Mouse (Mus musculus) midbrain, embryonic 10.5 days (tissue): Measurements from ENCODE around the gene Gm43517. TPM values are rescaled to one million over a fixed set of nuclear protein-coding genes. Genes with fewer than 3 reads are reported as not detected.
A peak's percentile ranks its signal among the peaks of the same experiment; 100 is the strongest.

Source experiments
- DNase-seq: peaks from one replicate; pipeline ENCODE4 v3.0.0-alpha.2; 2017; ENCODE audit warnings: low spot score
- H3K27ac ChIP-seq: fragments of 300-500 bp; sonication (generic); replicated peaks from 2 replicates; pipeline ENCODE4 v1.5.1; 2016; ENCODE audit warnings: mild to moderate bottlenecking
- H3K27me3 ChIP-seq: fragments of 300-500 bp; sonication (generic); 2 replicates; pipeline ENCODE4 v1.6.1; 2016; ENCODE audit warnings: low read depth, mild to moderate bottlenecking; ENCODE audit not compliant: poor library complexity, severe bottlenecking
- H3K36me3 ChIP-seq: fragments of 300-500 bp; sonication (generic); 2 replicates; pipeline ENCODE4 v1.6.1; 2016; ENCODE audit warnings: mild to moderate bottlenecking, moderate library complexity
- H3K4me1 ChIP-seq: fragments of 300-500 bp; sonication (generic); 2 replicates; pipeline ENCODE4 v1.6.1; 2016
- H3K4me3 ChIP-seq: fragments of 300-500 bp; sonication (generic); 2 replicates; pipeline ENCODE4 v1.5.1; 2016; ENCODE audit warnings: mild to moderate bottlenecking, moderate library complexity
- H3K9me3 ChIP-seq: fragments of 300-500 bp; sonication (generic); replicated peaks from 2 replicates; pipeline ENCODE4 v1.6.1; 2016; ENCODE audit warnings: mild to moderate bottlenecking
- WGBS: fragments of 180-500 bp; shearing (Covaris S2); methylation state at CpG from one replicate; pipeline ENCODE4 v1.1.7; 2016; 5-methylcytosine and 5-hydroxymethylcytosine counted together
- polyA plus RNA-seq: library from polyadenylated mRNA; unstranded; fragments of >200 nt; fragmentation: Nextera tagmentation; extraction: Ambion mirVana; gene quantifications from 2 replicates; pipeline ENCODE4 v1.2.1, GENCODE M21; 2016

Gene Gm43517
- polyA plus RNA-seq, 1 experiment from 2014 or later: not detected

GRCm38 (mm10) chr12:49399611-49400010, 14.6 kb downstream of the Gm43517 start:
- no peak overlapping the region for H3K27ac ChIP-seq
- no peaks in the 10 kb centered on the region for H3K9me3 ChIP-seq
- H3K36me3 ChIP-seq: no peaks in the 10 kb centered on the region
- H3K27me3 ChIP-seq: peaks cover 98% of the 10 kb centered on the region
- peaks cover 15% of the 10 kb centered on the region for H3K4me1 ChIP-seq
- 4% methylated on average over 1 of the region's 1 CpGs for WGBS
- no peak for DNase-seq
- no peak overlapping the region for H3K4me3 ChIP-seq

GRCm38 (mm10) chr12:49400036-49400852, 15.3 kb downstream of the Gm43517 start:
- Histone ChIP-seq H3K4me3 (peak overlapping the region; percentile 63; the same call in 1 of the 2 replicates), H3K9me3 (no peaks in the 10 kb centered on the region), H3K27me3 (peaks cover 98% of the 10 kb centered on the region), H3K36me3 (no peaks in the 10 kb centered on the region), H3K4me1 (peaks cover 15% of the 10 kb centered on the region), H3K27ac (no peak overlapping the region)
- DNase-seq: no peak
- WGBS: 1% methylated on average over 9 of the region's 9 CpGs

GRCm38 (mm10) chr12:49400853-49401118, 15.8 kb downstream of the Gm43517 start:
- no peak for DNase-seq
- Histone ChIP-seq H3K27me3 (peaks cover 94% of the 10 kb centered on the region), H3K9me3 (no peaks in the 10 kb centered on the region), H3K4me3 (peak overlapping the region; percentile 63), H3K4me1 (peaks cover 15% of the 10 kb centered on the region), H3K27ac (peak overlapping the region; percentile 83; the same call in 1 of the 2 replicates), H3K36me3 (no peaks in the 10 kb centered on the region)
- under 1% methylated on average over 8 of the region's 8 CpGs for WGBS

- under 1% methylated on average over 68 of the region's 68 CpGs for WGBS
- H3K27ac ChIP-seq: peak overlapping the region; percentile 83
- peaks cover 89% of the 10 kb centered on the region for H3K27me3 ChIP-seq
These were observed 16.3 kb downstream of the Gm43517 start for GRCm38 (mm10) chr12:49401119-49401795.

GRCm38 (mm10) chr12:49401796-49402130, 16.8 kb downstream of the Gm43517 start:
- Histone ChIP-seq H3K27me3 (peaks cover 86% of the 10 kb centered on the region), H3K9me3 (no peaks in the 10 kb centered on the region), H3K36me3 (no peaks in the 10 kb centered on the region), H3K4me3 (peak overlapping the region; percentile 63), H3K27ac (peak overlapping the region; percentile 83), H3K4me1 (peaks cover 15% of the 10 kb centered on the region)
- 2% methylated on average over 5 of the region's 5 CpGs for WGBS
- no peak for DNase-seq

More at GRCm38 (mm10) chr12:49401119-49401795, 16.3 kb downstream of the Gm43517 start:
- peaks cover 15% of the 10 kb centered on the region for H3K4me1 ChIP-seq
- H3K4me3 ChIP-seq: peak overlapping the region; percentile 63
- DNase-seq: peak; percentile 73
- H3K36me3 ChIP-seq: no peaks in the 10 kb centered on the region
- no peaks in the 10 kb centered on the region for H3K9me3 ChIP-seq

GRCm38 (mm10) chr12:49409833-49410232, 24.9 kb downstream of the Gm43517 start:
- no peak for DNase-seq
- no peak overlapping the region for H3K27ac ChIP-seq
- H3K9me3 ChIP-seq: no peaks in the 10 kb centered on the region
- H3K4me1 ChIP-seq: no peaks in the 10 kb centered on the region; the same call in 1 of the 2 replicates
- no peaks in the 10 kb centered on the region for H3K36me3 ChIP-seq
- peaks cover 33% of the 10 kb centered on the region for H3K27me3 ChIP-seq
- WGBS: 59% methylated on average over 2 of the region's 2 CpGs
- H3K4me3 ChIP-seq: no peak overlapping the region

GRCm38 (mm10) chr12:49417963-49418362, 33.0 kb downstream of the Gm43517 start:
- no peak for DNase-seq
- Histone ChIP-seq H3K9me3 (no peaks in the 10 kb centered on the region), H3K36me3 (no peaks in the 10 kb centered on the region), H3K4me3 (no peak overlapping the region), H3K4me1 (no peaks in the 10 kb centered on the region), H3K27me3 (no peaks in the 10 kb centered on the region), H3K27ac (no peak overlapping the region)
- whole genome bisulfite sequencing: 89% methylated on average over 3 of the region's 3 CpGs

Other genes starting within 250 kb of the Gm43517 start
- 0.31 and 0.42 TPM in 2 replicates for gene Foxg1, start 2.5 kb upstream of the Gm43517 start, polyA plus RNA-seq